Mouse (Mus musculus): Measurements from ENCODE around the gene Med17. TPM values are rescaled to one million over a fixed set of nuclear protein-coding genes. Genes with fewer than 3 reads are reported as not detected.
"Not testable (repeated sequence)": the region's sequence is repeated elsewhere in the genome, so short reads cannot be mapped to it uniquely, and the experiment has no call there.

Gene Med17
- polyA plus RNA-seq, 1 experiment, result not detected

DNA sequence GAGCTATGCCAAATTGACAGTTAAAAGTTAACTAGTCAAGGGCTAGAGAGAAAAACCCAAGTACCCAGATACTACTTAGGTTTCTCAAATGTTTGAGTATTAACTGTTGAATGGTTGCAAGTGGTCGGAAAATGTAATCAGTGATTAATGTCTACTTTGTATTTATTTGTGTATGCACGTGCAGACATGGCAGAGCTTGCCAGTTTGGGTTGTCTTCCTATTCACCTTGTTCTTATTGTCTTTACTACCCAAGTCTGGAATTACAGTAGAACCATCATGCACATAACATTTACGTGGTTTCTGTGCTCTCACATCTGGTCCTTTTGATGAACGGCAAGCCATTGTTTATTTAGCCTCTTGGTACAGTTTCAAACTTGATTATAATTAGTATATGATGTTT is 29.7 kb upstream of the Med17 start:
- H3K27ac ChIP-seq (ENCODE audit: insufficient read depth, low read depth, low read length), result no peak overlapping the region
- no peak overlapping the region for H3K4me3 ChIP-seq (ENCODE audit: insufficient read depth, low read depth, low read length)
- peaks cover 2% of the 10 kb centered on the region for H3K4me1 ChIP-seq (ENCODE audit: control insufficient read depth, insufficient read depth, low read length)
- 62% methylated on average over 4 of the region's 4 CpGs for WGBS
- no peak for TF ChIP-seq CTCF (IDR thresholded peaks at IDR 0.05; ENCODE audit: insufficient read depth, low read depth, low read length)
- TF ChIP-seq POLR2A (IDR thresholded peaks at IDR 0.05; ENCODE audit: insufficient read depth, low read depth, low read length), result no peak

- 55% methylated on average over 2 of the region's 2 CpGs for WGBS
- Histone ChIP-seq H3K4me1 (ENCODE audit: control insufficient read depth, insufficient read depth, low read length) (peaks cover 2% of the 10 kb centered on the region), H3K27ac (ENCODE audit: insufficient read depth, low read depth, low read length) (no peak overlapping the region), H3K4me3 (ENCODE audit: insufficient read depth, low read depth, low read length) (no peak overlapping the region)
- no peak for TF ChIP-seq CTCF (IDR thresholded peaks at IDR 0.05; ENCODE audit: insufficient read depth, low read depth, low read length)
- TF ChIP-seq POLR2A (IDR thresholded peaks at IDR 0.05; ENCODE audit: insufficient read depth, low read depth, low read length), result no peak
Measured at GRCm38 (mm10) chr9:15308254-15308653, 28.5 kb upstream of the Med17 start.

GRCm38 (mm10) chr9:15307257-15307656 is 27.5 kb upstream of the Med17 start:
- Histone ChIP-seq H3K27ac (ENCODE audit: insufficient read depth, low read depth, low read length) (no peak overlapping the region), H3K4me3 (ENCODE audit: insufficient read depth, low read depth, low read length) (peak overlapping the region; percentile 35), H3K4me1 (ENCODE audit: control insufficient read depth, insufficient read depth, low read length) (peaks cover 2% of the 10 kb centered on the region)
- 7% methylated on average over 6 of the region's 6 CpGs for WGBS
- TF ChIP-seq CTCF (IDR thresholded peaks at IDR 0.05; ENCODE audit: insufficient read depth, low read depth, low read length) (no peak), POLR2A (IDR thresholded peaks at IDR 0.05; ENCODE audit: insufficient read depth, low read depth, low read length) (no peak)

DNA sequence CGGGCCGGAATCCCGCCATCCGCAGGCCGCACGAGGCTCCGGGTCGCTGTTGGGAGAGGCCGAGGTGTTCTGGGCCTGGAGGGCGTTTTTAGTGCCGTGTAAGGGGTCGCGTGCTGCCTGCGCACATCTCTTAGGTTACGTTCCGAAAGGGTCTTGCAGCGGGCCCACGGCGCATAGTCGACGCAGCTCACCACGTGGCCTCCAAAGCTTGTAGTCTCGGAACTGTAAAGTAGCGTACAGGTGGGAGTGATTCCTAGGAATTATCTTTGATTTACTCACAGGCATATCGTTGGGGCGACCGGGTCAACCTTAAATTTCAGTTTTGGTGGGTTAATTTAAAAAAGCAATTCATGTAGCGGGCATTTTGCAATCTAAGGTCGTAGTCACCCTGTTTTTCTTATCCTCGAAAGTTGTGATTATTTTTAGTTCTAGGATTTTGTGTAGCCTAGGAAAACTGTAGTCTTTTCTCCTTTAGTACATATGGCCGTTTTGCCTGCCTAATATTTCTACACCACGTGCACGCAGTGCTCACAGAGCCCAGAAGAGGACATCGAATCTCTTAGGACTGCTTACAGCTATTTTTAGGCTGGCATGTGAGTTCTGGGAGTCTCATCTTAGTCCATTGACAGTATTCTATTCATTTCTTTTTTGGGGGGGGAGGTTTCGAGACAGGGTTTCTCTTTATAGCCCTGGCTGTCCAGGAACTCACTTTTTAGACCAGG is 26.8 kb upstream of the Med17 start, which contains the start of gene 4931406C07Rik:
Gene 4931406C07Rik, minus strand, starts transcription at position 51 of the 722 bp plus-strand sequence.
- Histone ChIP-seq H3K4me3 (ENCODE audit: insufficient read depth, low read depth, low read length) (peak within 1 kb of the TSS; percentile 55), H3K4me1 (ENCODE audit: control insufficient read depth, insufficient read depth, low read length) (peaks cover 2% of the 10 kb centered on the region), H3K27ac (ENCODE audit: insufficient read depth, low read depth, low read length) (no peak within 1 kb of the TSS)
- no peak for TF ChIP-seq CTCF (IDR thresholded peaks at IDR 0.05; ENCODE audit: insufficient read depth, low read depth, low read length)
- no peak for TF ChIP-seq POLR2A (IDR thresholded peaks at IDR 0.05; ENCODE audit: insufficient read depth, low read depth, low read length)
- under 1% methylated on average over 35 of the region's 35 CpGs for WGBS

DNA sequence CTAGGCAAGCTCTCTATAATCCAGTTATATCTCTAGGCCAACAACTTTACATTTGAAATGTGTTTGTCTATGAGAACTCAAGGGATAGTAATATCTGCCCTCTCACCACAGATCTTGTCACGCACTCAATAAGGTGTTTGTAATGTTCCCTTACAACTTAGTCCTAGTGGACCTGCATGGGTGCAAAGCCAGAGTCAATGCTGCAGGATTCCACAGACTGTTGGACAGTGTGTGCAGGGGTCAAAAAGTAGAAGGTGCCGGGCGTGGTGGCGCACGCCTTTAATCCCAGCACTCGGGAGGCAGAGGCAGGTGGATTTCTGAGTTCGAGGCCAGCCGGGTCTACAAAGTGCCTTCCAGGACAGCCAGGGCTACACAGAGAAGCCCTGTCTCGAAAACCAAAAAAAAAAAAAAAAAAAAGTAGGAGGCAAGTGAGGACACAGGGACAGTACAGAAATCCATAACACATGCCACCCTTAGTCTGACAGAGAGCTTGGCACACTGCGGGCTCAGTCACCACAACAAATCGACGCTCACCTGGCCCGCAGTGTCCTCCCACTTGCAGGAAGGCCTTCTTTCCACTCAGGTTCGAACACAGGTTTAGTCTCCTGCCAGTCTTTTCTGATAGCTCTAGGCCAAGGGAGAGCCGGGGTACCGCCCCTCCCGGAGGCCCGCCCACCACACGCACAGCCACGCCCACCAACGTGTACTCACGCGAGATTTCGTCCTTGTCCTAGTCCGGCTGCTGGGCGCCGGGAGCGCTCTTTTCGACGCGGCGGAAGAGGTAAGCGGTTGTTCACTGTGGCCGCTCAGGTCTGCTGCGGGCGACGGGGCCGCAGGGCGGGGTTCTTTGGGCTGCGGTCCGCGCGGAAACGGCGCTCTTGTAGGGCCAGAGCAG is 26.0 kb upstream of the Med17 start, which contains the start of gene Taf1d:
Gene Taf1d, plus strand, starts transcription at position 712 of the 895 bp plus-strand sequence.
- peak within 1 kb of the TSS; percentile 55 for H3K4me3 ChIP-seq (ENCODE audit: insufficient read depth, low read depth, low read length)
- peaks cover 6% of the 10 kb centered on the region for H3K4me1 ChIP-seq (ENCODE audit: control insufficient read depth, insufficient read depth, low read length)
- H3K27ac ChIP-seq (ENCODE audit: insufficient read depth, low read depth, low read length), result no peak within 1 kb of the TSS
- no peak for TF ChIP-seq CTCF (IDR thresholded peaks at IDR 0.05; ENCODE audit: insufficient read depth, low read depth, low read length)
- peak; percentile 94 for TF ChIP-seq POLR2A (IDR thresholded peaks at IDR 0.05; ENCODE audit: insufficient read depth, low read depth, low read length)
- WGBS, result 11% methylated on average over 45 of the region's 45 CpGs

- WGBS, result 73% methylated on average over 2 of the region's 2 CpGs
- TF ChIP-seq CTCF (IDR thresholded peaks at IDR 0.05; ENCODE audit: insufficient read depth, low read depth, low read length) (no peak), POLR2A (IDR thresholded peaks at IDR 0.05; ENCODE audit: insufficient read depth, low read depth, low read length) (no peak)
Measured at GRCm38 (mm10) chr9:15302881-15303280, 23.1 kb upstream of the Med17 start.

GRCm38 (mm10) chr9:15302006-15302405 is 22.3 kb upstream of the Med17 start:
- not testable (repeated sequence) for H3K4me3 ChIP-seq (ENCODE audit: insufficient read depth, low read depth, low read length); H3K4me1 ChIP-seq (ENCODE audit: control insufficient read depth, insufficient read depth, low read length); H3K27ac ChIP-seq (ENCODE audit: insufficient read depth, low read depth, low read length)
- WGBS, result 77% methylated on average over 6 of the region's 6 CpGs

More at GRCm38 (mm10) chr9:15302881-15303280, 23.1 kb upstream of the Med17 start:
- peaks cover 6% of the 10 kb centered on the region for H3K4me1 ChIP-seq (ENCODE audit: control insufficient read depth, insufficient read depth, low read length)
- no peak overlapping the region for H3K4me3 ChIP-seq (ENCODE audit: insufficient read depth, low read depth, low read length)
- no peak overlapping the region for H3K27ac ChIP-seq (ENCODE audit: insufficient read depth, low read depth, low read length)

- H3K4me3 ChIP-seq (ENCODE audit: insufficient read depth, low read depth, low read length), result no peak overlapping the region
- 34% methylated on average over 6 of the region's 6 CpGs for WGBS
- peaks cover 6% of the 10 kb centered on the region for H3K4me1 ChIP-seq (ENCODE audit: control insufficient read depth, insufficient read depth, low read length)
- TF ChIP-seq POLR2A (IDR thresholded peaks at IDR 0.05; ENCODE audit: insufficient read depth, low read depth, low read length), result no peak
- TF ChIP-seq CTCF (IDR thresholded peaks at IDR 0.05; ENCODE audit: insufficient read depth, low read depth, low read length), result no peak
- H3K27ac ChIP-seq (ENCODE audit: insufficient read depth, low read depth, low read length), result peak overlapping the region; percentile 17; the same call in 1 of the 2 replicates
Measured at GRCm38 (mm10) chr9:15301399-15301798, 21.7 kb upstream of the Med17 start.

DNA sequence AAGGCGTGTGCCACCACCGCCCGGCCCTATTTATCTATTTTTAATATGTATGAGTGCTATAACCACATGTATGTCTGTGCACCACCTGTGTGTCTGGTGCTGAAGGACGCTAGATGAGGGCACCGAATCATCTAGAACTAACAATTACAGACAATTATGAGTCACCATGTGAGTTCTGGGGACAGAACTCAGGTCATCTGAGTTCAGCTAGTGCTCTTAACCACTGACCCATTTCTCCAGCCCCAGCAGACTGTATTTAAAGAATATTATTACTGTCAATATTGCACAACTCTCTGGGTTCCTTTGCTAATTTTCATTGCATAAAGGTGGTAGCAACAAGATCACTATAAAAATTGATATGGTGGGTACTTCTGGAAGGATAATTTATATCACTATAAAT is 20.3 kb upstream of the Med17 start:
- TF ChIP-seq POLR2A (IDR thresholded peaks at IDR 0.05; ENCODE audit: insufficient read depth, low read depth, low read length) (no peak), CTCF (IDR thresholded peaks at IDR 0.05; ENCODE audit: insufficient read depth, low read depth, low read length) (no peak)
- no peak overlapping the region for H3K27ac ChIP-seq (ENCODE audit: insufficient read depth, low read depth, low read length)
- 83% methylated on average over 5 of the region's 5 CpGs for WGBS
- H3K4me1 ChIP-seq (ENCODE audit: control insufficient read depth, insufficient read depth, low read length), result peaks cover 4% of the 10 kb centered on the region; the same call in 1 of the 2 replicates
- no peak overlapping the region for H3K4me3 ChIP-seq (ENCODE audit: insufficient read depth, low read depth, low read length)
